Mouse (Mus musculus) bone marrow, adult 2 months (tissue): ENCODE measurements at regions not wholly inside any gene's neighbourhood (a gene's known extent, or its start where the extent isn't known, plus 50 kb on each side); places are given as distances from the start of the nearest gene placed in this dataset.

Source experiments
- H3K27ac ChIP-seq: fragments of 200-500 bp; 2 replicates; pipeline ENCODE4 v1.5.1; 2012; ENCODE audit warnings: low read depth, mild to moderate bottlenecking, control low read depth, inconsistent platforms, low read length; ENCODE audit not compliant: control insufficient read depth, poor library complexity, insufficient read depth
- H3K4me1 ChIP-seq: fragments of 200-500 bp; 2 replicates; pipeline ENCODE4 v1.6.1; 2011; ENCODE audit warnings: low read length; ENCODE audit not compliant: control insufficient read depth, insufficient read depth
- H3K4me3 ChIP-seq: fragments of 200-500 bp; replicated peaks from 2 replicates; pipeline ENCODE3; 2011; ENCODE audit warnings: mild to moderate bottlenecking, low read depth, low read length, control low read depth; ENCODE audit not compliant: control insufficient read depth
- CTCF ChIP-seq: fragments of 200-500 bp; IDR thresholded peaks from 2 replicates; pipeline ENCODE4 v1.5.1; 2011; ENCODE audit warnings: low read length, control low read depth; ENCODE audit not compliant: control insufficient read depth, insufficient read depth
- POLR2A ChIP-seq: fragments of 200-500 bp; IDR thresholded peaks from 2 replicates; pipeline ENCODE4 v1.6.1; 2011; ENCODE audit warnings: low read depth, mild to moderate bottlenecking, control low read depth, low read length, borderline replicate concordance; ENCODE audit not compliant: control insufficient read depth
- WGBS: fragments of 180-500 bp; shearing (Covaris S2); methylation state at CpG from one replicate; pipeline ENCODE4 v1.1.7; 2018; 5-methylcytosine and 5-hydroxymethylcytosine counted together

- TF ChIP-seq POLR2A = no peak
- no peak for TF ChIP-seq CTCF
- 88% methylated on average over 13 of the region's 13 CpGs for WGBS
- Histone ChIP-seq H3K4me3 (no peak overlapping the region), H3K27ac (no peak overlapping the region), H3K4me1 (no peaks in the 10 kb centered on the region)
Observed at GRCm38 (mm10) chr3:138653549-138654246, 88.3 kb upstream of the Tspan5 start.

GRCm38 (mm10) chr3:138654610-138655371 lies 87.2 kb upstream of the Tspan5 start:
- no peak for TF ChIP-seq CTCF
- TF ChIP-seq POLR2A = no peak
- Histone ChIP-seq H3K4me1 (no peaks in the 10 kb centered on the region), H3K27ac (no peak overlapping the region), H3K4me3 (no peak overlapping the region)
- 82% methylated on average over 16 of the region's 16 CpGs for WGBS

GRCm38 (mm10) chr3:138655479-138655878 lies 86.5 kb upstream of the Tspan5 start:
- Histone ChIP-seq H3K27ac (no peak overlapping the region), H3K4me1 (no peaks in the 10 kb centered on the region), H3K4me3 (no peak overlapping the region)
- no peak for TF ChIP-seq CTCF
- TF ChIP-seq POLR2A = no peak
- 81% methylated on average over 3 of the region's 3 CpGs for WGBS

GRCm38 (mm10) chr3:138662625-138663024 lies 79.4 kb upstream of the Tspan5 start:
- WGBS = 39% methylated on average over 2 of the region's 2 CpGs
- Histone ChIP-seq H3K4me1 (no peaks in the 10 kb centered on the region), H3K4me3 (no peak overlapping the region), H3K27ac (no peak overlapping the region)
- TF ChIP-seq POLR2A (no peak), CTCF (no peak)

- Histone ChIP-seq H3K4me1 (no peaks in the 10 kb centered on the region), H3K4me3 (no peak overlapping the region), H3K27ac (no peak overlapping the region)
- TF ChIP-seq CTCF = no peak
- TF ChIP-seq POLR2A = no peak
- 89% methylated on average over 14 of the region's 14 CpGs for WGBS
Observed at GRCm38 (mm10) chr3:138668394-138669092, 73.5 kb upstream of the Tspan5 start.

- WGBS = 75% methylated on average over 2 of the region's 2 CpGs
- no peak overlapping the region for H3K27ac ChIP-seq
- no peaks in the 10 kb centered on the region for H3K4me1 ChIP-seq
- H3K4me3 ChIP-seq = no peak overlapping the region
- TF ChIP-seq CTCF = no peak
- no peak for TF ChIP-seq POLR2A
Observed at GRCm38 (mm10) chr3:138675881-138676280, 66.1 kb upstream of the Tspan5 start.

- Histone ChIP-seq H3K4me3 (no peak overlapping the region), H3K27ac (no peak overlapping the region), H3K4me1 (no peaks in the 10 kb centered on the region)
- 21% methylated on average over 4 of the region's 4 CpGs for WGBS
- TF ChIP-seq CTCF (no peak), POLR2A (no peak)
Observed at GRCm38 (mm10) chr3:138678351-138678750, 63.6 kb upstream of the Tspan5 start.

- TF ChIP-seq CTCF = no peak
- TF ChIP-seq POLR2A = no peak
- no peak overlapping the region for H3K4me3 ChIP-seq
- H3K27ac ChIP-seq = no peak overlapping the region
- H3K4me1 ChIP-seq = no peaks in the 10 kb centered on the region
- 29% methylated on average over 11 of the region's 11 CpGs for WGBS
Observed at GRCm38 (mm10) chr3:138686636-138687230, 55.3 kb upstream of the Tspan5 start.
